Mouse (Mus musculus) embryonic facial prominence, embryonic 10.5 days (tissue): Measurements from ENCODE around the gene Kng1. TPM values are rescaled to one million over a fixed set of nuclear protein-coding genes. Genes with fewer than 3 reads are reported as not detected.
A peak's percentile ranks its signal among the peaks of the same experiment; 100 is the strongest.

Experiments
- DNase-seq: peaks from one replicate; pipeline ENCODE4 v3.0.0-alpha.2; 2017; ENCODE audit warnings: low spot score
- H3K27ac ChIP-seq: fragments of 300-500 bp; sonication (generic); replicated peaks from 2 replicates; pipeline ENCODE4 v1.5.1; 2016; ENCODE audit warnings: mild to moderate bottlenecking
- H3K27me3 ChIP-seq: fragments of 300-500 bp; sonication (generic); replicated peaks from 2 replicates; pipeline ENCODE4 v1.6.1; 2016; ENCODE audit warnings: low read depth, mild to moderate bottlenecking; ENCODE audit not compliant: poor library complexity, severe bottlenecking
- H3K36me3 ChIP-seq: fragments of 300-500 bp; sonication (generic); replicated peaks from 2 replicates; pipeline ENCODE4 v1.6.1; 2016; ENCODE audit warnings: mild to moderate bottlenecking, moderate library complexity
- H3K4me1 ChIP-seq: fragments of 300-500 bp; sonication (generic); 2 replicates; pipeline ENCODE4 v1.6.1; 2016
- H3K4me3 ChIP-seq: fragments of 300-500 bp; sonication (generic); 2 replicates; pipeline ENCODE4 v1.5.1; 2016; ENCODE audit warnings: mild to moderate bottlenecking, moderate library complexity
- H3K9me3 ChIP-seq: fragments of 300-500 bp; sonication (generic); 2 replicates; pipeline ENCODE4 v1.6.1; 2016; ENCODE audit warnings: mild to moderate bottlenecking
- WGBS: fragments of 180-500 bp; shearing (Covaris S2); methylation state at CpG from one replicate; pipeline ENCODE4 v1.1.7; 2016; 5-methylcytosine and 5-hydroxymethylcytosine counted together
- microRNA-seq: library from miRNA; unstranded; fragments of <30 nt; microRNA quantifications from one replicate; pipeline ENCODE4, GENCODE M21; 2017
- polyA plus RNA-seq: library from polyadenylated mRNA; unstranded; fragments of >200 nt; fragmentation: Nextera tagmentation; extraction: Ambion mirVana; gene quantifications from 2 replicates; pipeline ENCODE4 v1.2.1, GENCODE M21; 2016

Gene Kng1
- polyA plus RNA-seq, 1 experiment from 2014 or later = not detected

DNA sequence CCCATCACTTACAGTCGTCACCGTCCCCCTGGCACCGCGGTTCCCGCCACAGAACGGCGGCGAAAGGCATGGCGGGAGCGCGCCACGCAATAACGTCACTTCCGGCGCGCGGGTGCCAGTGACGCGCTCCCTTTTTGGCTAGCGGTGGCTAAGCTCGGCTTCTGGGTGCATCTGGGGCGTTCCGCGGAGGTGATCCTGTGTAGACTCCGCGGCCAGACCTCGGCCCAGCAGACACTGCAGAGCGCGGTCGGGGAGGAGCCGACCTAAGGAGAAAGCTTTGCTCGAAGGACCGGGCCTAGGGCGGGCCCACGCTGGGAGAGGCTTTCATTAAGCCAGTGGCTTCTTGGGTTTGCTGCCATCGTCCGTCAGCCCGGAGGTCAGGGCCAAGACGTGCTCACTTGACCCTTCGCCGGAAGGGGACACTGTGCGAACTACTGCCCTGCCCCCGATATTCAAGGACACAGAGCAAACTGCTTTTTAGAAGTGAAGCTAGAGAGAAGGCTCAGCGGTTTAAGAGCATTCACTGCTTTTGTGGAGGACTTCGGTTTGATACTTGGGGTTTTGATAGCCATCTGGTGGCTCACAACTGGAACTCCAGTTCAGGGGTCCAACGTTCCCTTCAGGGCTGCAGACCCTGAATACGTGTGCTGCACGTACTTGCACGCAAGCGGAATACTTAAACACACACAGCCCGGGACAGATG lies 70.2 kb downstream of the Kng1 start, which contains the start of gene Rfc4:
TSS of gene Rfc4 (minus strand) at position 65 of the 703 bp plus-strand sequence.
- H3K36me3 ChIP-seq = peaks cover 23% of the 10 kb centered on the region
- peak within 1 kb of the TSS; percentile 97 for H3K27ac ChIP-seq
- no peaks in the 10 kb centered on the region for H3K9me3 ChIP-seq
- no peaks in the 10 kb centered on the region for H3K27me3 ChIP-seq
- peak within 1 kb of the TSS; percentile 83 for H3K4me3 ChIP-seq
- WGBS = under 1% methylated on average over 51 of the region's 51 CpGs
- peaks cover 19% of the 10 kb centered on the region for H3K4me1 ChIP-seq
- peak; percentile 93 for DNase-seq

DNA sequence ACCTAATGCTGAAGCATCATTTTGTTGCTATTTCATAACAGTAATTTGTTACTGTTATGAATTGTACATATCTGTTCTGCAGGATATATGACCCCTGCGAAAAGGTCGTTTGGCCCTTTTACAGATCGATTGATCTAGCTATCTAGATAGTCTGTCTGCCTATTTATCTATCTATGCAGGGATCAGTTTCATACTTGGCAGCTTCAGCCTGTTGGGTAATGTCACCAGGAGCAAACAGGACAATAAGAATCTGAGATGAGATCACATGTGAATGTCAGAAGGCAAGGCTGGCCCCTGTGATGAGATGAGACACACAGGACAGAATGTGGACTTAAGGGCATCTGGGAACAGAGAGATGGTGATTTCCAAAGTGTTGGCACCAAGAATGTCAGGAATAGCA lies 72.6 kb downstream of the Kng1 start:
- WGBS = 87% methylated on average over 3 of the region's 3 CpGs

More for the DNA sequence above, 72.6 kb downstream of the Kng1 start:
- no peak overlapping the region for H3K4me3 ChIP-seq
- no peaks in the 10 kb centered on the region for H3K9me3 ChIP-seq
- H3K36me3 ChIP-seq = peaks cover 2% of the 10 kb centered on the region; the same call in 1 of the 2 replicates
- H3K27me3 ChIP-seq = no peaks in the 10 kb centered on the region
- no peak for DNase-seq
- no peak overlapping the region for H3K27ac ChIP-seq
- H3K4me1 ChIP-seq = peaks cover 19% of the 10 kb centered on the region

Small RNAs within 50 kb of the gene (microRNA-seq; reads per million reads assigned to microRNA genes)
- gene Gm49346 = not detected

Other genes with a start within 250 kb of the Kng1 start
- gene Crygs, start 246.3 kb upstream of the Kng1 start, polyA plus RNA-seq = 0.17 TPM in 1 of 2 replicates, not detected in the other
- 38.6 and 39.1 TPM in 2 replicates for gene Tbccd1, start 200.2 kb upstream of the Kng1 start, polyA plus RNA-seq
- 88.4 and 90.8 TPM in 2 replicates for gene Dnajb11, start 200.0 kb upstream of the Kng1 start, polyA plus RNA-seq
- gene Ahsg, start 166.6 kb upstream of the Kng1 start, polyA plus RNA-seq = not detected in 2 replicates
- not detected in 2 replicates for gene Fetub, start 139.5 kb upstream of the Kng1 start, polyA plus RNA-seq
- gene Hrg, start 106.8 kb upstream of the Kng1 start, polyA plus RNA-seq = 0.16 TPM in 1 of 2 replicates, not detected in the other
- gene Kng2, start 28.4 kb upstream of the Kng1 start, polyA plus RNA-seq = not detected in 2 replicates
- gene Eif4a2, start 49.6 kb downstream of the Kng1 start, polyA plus RNA-seq = 170 and 177 TPM in 2 replicates
- 208 and 218 TPM in 2 replicates for gene Rfc4, start 69.9 kb downstream of the Kng1 start, polyA plus RNA-seq
- not detected in 2 replicates for gene Adipoq, start 88.7 kb downstream of the Kng1 start, polyA plus RNA-seq
- gene St6gal1, start 166.9 kb downstream of the Kng1 start, polyA plus RNA-seq = 27.3 and 28.9 TPM in 2 replicates